ENCODE assay signal across 19 mouse cellular contexts in the genomic region with DNA sequence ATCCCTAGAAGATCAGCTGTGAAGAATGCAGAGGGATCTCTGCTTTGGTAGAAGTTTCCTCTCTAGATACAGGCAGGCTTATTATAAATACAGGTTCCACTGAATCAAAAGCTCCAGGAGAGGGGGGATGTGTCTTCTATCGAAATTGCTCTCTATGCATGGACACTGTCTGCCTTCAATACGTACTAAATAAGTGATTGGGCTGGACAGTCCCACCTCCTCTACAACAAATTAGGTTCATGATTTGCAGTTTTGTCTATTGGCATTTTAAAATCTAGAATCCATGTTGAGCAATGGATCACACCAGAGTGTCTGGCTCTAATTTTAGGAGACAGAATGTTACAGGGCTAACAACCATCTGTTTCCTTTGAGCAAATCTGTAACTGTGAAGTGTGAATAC.
A peak's percentile ranks its signal among the peaks of the same experiment; 100 is the strongest.
DNase-seq lines count a peak whose midpoint lies in the region; ATAC-seq and TF ChIP-seq lines count a peak whose summit lies in the region.
"Had no signal": no experiment of that assay in that cellular context is flagged by ENCODE, and none has a peak within 500 bp of the region (broad histone marks: within the 10 kb centered on the region; RNA-seq: fewer than 3 reads in every experiment).

No protein-coding gene starts in this region.

- 64% methylated on average over 2 of the region's 2 CpGs for WGBS in forebrain, embryonic 15.5 days
- WGBS in forebrain, embryonic 10.5 days: 77% methylated on average over 2 of the region's 2 CpGs
- 7% methylated on average over 2 of the region's 2 CpGs for WGBS in cerebellum, adult 2 months

- H3K4me2 ChIP-seq in forebrain, embryonic 15.5 days (replicated peaks): no peak overlapping the region
- H3K4me2 ChIP-seq: heart, embryonic 15.5 days; hindbrain, embryonic 12.5 days; intestine, embryonic 15.5 days; liver, embryonic 12.5 days; lung, embryonic 15.5 days had no signal

- no peak overlapping the region for H3K9ac ChIP-seq in forebrain, embryonic 15.5 days (replicated peaks)
- H3K9ac ChIP-seq: heart, embryonic 15.5 days; hindbrain, embryonic 12.5 days; intestine, embryonic 15.5 days; liver, embryonic 12.5 days; lung, embryonic 15.5 days had no signal

- H3K27ac ChIP-seq in forebrain, embryonic 15.5 days (replicated peaks): no peak overlapping the region
- no peak overlapping the region for H3K27ac ChIP-seq in forebrain, embryonic 10.5 days
- peak overlapping the region; percentile 37; the same call in 1 of the 2 replicates for H3K27ac ChIP-seq in cerebellum, adult 2 months (ENCODE audit: insufficient read depth, low read length)
- H3K27ac ChIP-seq: heart, embryonic 15.5 days; hindbrain, embryonic 12.5 days; intestine, embryonic 15.5 days; kidney, postnatal 0 days; limb, embryonic 10.5 days; liver, embryonic 12.5 days; lung, embryonic 15.5 days had no signal

- no peaks in the 10 kb centered on the region for H3K27me3 ChIP-seq in forebrain, embryonic 15.5 days
- H3K27me3 ChIP-seq in forebrain, embryonic 10.5 days (ENCODE audit: poor library complexity, severe bottlenecking): no peaks in the 10 kb centered on the region
- H3K27me3 ChIP-seq in cerebellum, adult 2 months (ENCODE audit: control insufficient read depth, insufficient read depth, low read length): no peaks in the 10 kb centered on the region
- H3K27me3 ChIP-seq: heart, embryonic 15.5 days; hindbrain, embryonic 12.5 days; intestine, embryonic 15.5 days; liver, embryonic 12.5 days; lung, embryonic 15.5 days had no signal

- TF ChIP-seq CTCF in cerebellum, adult 2 months (IDR thresholded peaks at IDR 0.05; ENCODE audit: borderline replicate concordance, insufficient read depth, low read depth, low read length): no peak

- H3K36me3 ChIP-seq in forebrain, embryonic 15.5 days: no peaks in the 10 kb centered on the region
- no peaks in the 10 kb centered on the region for H3K36me3 ChIP-seq in forebrain, embryonic 10.5 days (replicated peaks)
- H3K36me3 ChIP-seq: heart, embryonic 15.5 days; hindbrain, embryonic 12.5 days; intestine, embryonic 15.5 days; limb, embryonic 10.5 days; liver, embryonic 12.5 days; lung, embryonic 15.5 days had no signal

- H3K4me1 ChIP-seq in forebrain, embryonic 15.5 days: no peaks in the 10 kb centered on the region
- peaks cover 24% of the 10 kb centered on the region for H3K4me1 ChIP-seq in forebrain, embryonic 10.5 days
- H3K4me1 ChIP-seq in cerebellum, adult 2 months (ENCODE audit: control insufficient read depth, insufficient read depth, low read length): peaks cover 10% of the 10 kb centered on the region; the same call in 1 of the 2 replicates
- H3K4me1 ChIP-seq: heart, embryonic 15.5 days; hindbrain, embryonic 12.5 days; intestine, embryonic 15.5 days; limb, embryonic 10.5 days; liver, embryonic 12.5 days; lung, embryonic 15.5 days had no signal

- DNase-seq in forebrain, embryonic 10.5 days (ENCODE audit: extremely low spot score, low spot score): no peak
- DNase-seq in brain, adult 2 months (ENCODE audit: low read depth, low spot score): peak; percentile 93
- DNase-seq in cerebellum, adult 2 months: peak; percentile 45 to 81
- DNase-seq in layer of hippocampus, adult 8-10 months (ENCODE audit: low spot score in 2 of 2): peak; percentile 14 to 16
- no peak for DNase-seq in adrenal gland, postnatal 25 days
- DNase-seq in lung, postnatal 36 days: no peak
- DNase-seq: heart, adult 11 months; thymus, adult 2 months had no signal

- no peak overlapping the region for H3K4me3 ChIP-seq in forebrain, embryonic 15.5 days
- H3K4me3 ChIP-seq in forebrain, embryonic 10.5 days: no peak overlapping the region
- no peak overlapping the region for H3K4me3 ChIP-seq in cerebellum, adult 2 months (replicated peaks; ENCODE audit: insufficient read depth, low read depth, low read length)
- H3K4me3 ChIP-seq: heart, embryonic 15.5 days; hindbrain, embryonic 12.5 days; intestine, embryonic 15.5 days; limb, embryonic 10.5 days; liver, embryonic 12.5 days; lung, embryonic 15.5 days had no signal

- no peak for TF ChIP-seq POLR2A in cerebellum, adult 2 months (IDR thresholded peaks at IDR 0.05; ENCODE audit: borderline replicate concordance, insufficient read depth, low read length)

- H3K9me3 ChIP-seq in forebrain, embryonic 15.5 days: no peaks in the 10 kb centered on the region
- no peaks in the 10 kb centered on the region for H3K9me3 ChIP-seq in forebrain, embryonic 10.5 days
- H3K9me3 ChIP-seq: heart, embryonic 15.5 days; hindbrain, embryonic 12.5 days; intestine, embryonic 15.5 days; limb, embryonic 10.5 days; liver, embryonic 12.5 days; lung, embryonic 15.5 days had no signal

- ATAC-seq in forebrain, embryonic 15.5 days (replicated peaks): peak; percentile 75; the same call in 1 of the 2 replicates
- ATAC-seq in erythroblast, adult 5-6 weeks (replicated peaks; ENCODE audit: low FRiP score, poor library complexity, severe bottlenecking): no peak
- ATAC-seq: activated CD4-positive, CD25-positive, alpha-beta regulatory T cell, adult 4 months; intestine, embryonic 15.5 days; liver, embryonic 12.5 days; midbrain, embryonic 16.5 days had no signal

Comparison
In these comparisons a context has a peak if more than half of its experiments do, and no peak if none do; other contexts are left out.
1. DNase-seq: peak in brain, adult 2 months (single experiment), cerebellum, adult 2 months (2 of 2) and layer of hippocampus, adult 8-10 months (2 of 2); none in forebrain, embryonic 10.5 days (single experiment), adrenal gland, postnatal 25 days (single experiment) and lung, postnatal 36 days (single experiment).